Mouse (Mus musculus): Measurements from ENCODE around the gene Coq10a. TPM values are rescaled to one million over a fixed set of nuclear protein-coding genes. Genes with fewer than 3 reads are reported as not detected.

The Coq10a gene
- polyA plus RNA-seq, 2 experiments: 4.7 to 7.7 TPM

DNA sequence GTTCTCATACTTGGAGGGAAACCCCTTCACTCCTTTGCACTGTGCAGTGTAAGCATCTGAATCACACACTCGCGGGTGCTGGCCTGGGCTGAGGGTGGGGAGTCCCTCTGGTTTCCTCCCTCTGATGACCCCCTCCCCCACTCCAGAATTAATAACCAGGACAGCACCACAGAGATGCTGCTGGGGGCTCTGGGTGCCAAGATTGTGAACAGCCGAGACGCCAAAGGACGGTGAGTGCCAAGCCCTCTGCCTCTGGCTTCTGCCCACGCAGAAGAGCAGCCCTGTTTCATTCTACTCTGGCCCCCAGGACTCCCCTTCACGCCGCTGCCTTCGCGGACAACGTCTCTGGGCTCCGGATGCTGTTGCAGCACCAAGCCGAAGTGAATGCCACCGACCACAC is 20.1 kb upstream of the Coq10a start:
- Histone ChIP-seq H3K27me3 (ENCODE audit: control insufficient read depth, insufficient read depth, low read length) (no peaks in the 10 kb centered on the region), H3K4me1 (replicated peaks; ENCODE audit: control insufficient read depth in 2 of 2, insufficient read depth in 2 of 2, low read length in 1 of 2) (no peaks in the 10 kb centered on the region), H3K4me2 (ENCODE audit: low read depth) (no peak overlapping the region), H3K27ac (no peak overlapping the region), H3K36me3 (replicated peaks; ENCODE audit: control insufficient read depth, insufficient read depth, low read depth) (peaks cover 35% of the 10 kb centered on the region), H3K9ac (replicated peaks) (no peak overlapping the region), H3K4me3 (ENCODE audit: insufficient read depth in 1 of 2, low read depth in 2 of 2, low read length in 2 of 2) (no peak overlapping the region), H3K9me3 (ENCODE audit: control insufficient read depth, low read length) (no peaks in the 10 kb centered on the region)
- ATAC-seq (ENCODE audit: insufficient read depth) (no peak), DNase-seq (ENCODE audit: low read depth in 3 of 3, low spot score in 3 of 3) (no peak)
- TF ChIP-seq EP300 (IDR thresholded peaks at IDR 0.05; ENCODE audit: low read depth) (no peak), CTCF (IDR thresholded peaks at IDR 0.05; ENCODE audit: low read depth) (no peak)
- WGBS (ENCODE audit: insufficient replicate concordance): 88% methylated on average over 14 of the region's 14 CpGs

DNA sequence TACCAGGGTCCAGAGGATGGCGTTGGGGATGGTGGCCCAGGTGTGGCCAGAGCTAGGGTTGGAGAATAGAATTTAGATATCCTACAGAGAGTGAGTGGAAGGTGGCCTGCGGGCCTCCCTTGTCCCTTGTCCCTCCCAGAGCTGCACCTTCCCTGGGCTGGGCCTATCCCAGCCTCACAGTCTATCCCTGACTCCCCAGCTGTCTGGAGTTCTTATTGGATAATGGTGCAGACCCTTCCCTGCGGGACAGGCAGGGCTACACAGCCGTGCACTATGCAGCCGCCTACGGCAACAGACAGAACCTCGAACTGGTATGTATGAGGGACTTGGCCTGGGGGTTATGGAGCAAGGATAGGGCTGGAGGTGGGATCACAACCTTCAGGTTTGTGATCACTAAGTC is 17.1 kb upstream of the Coq10a start:
- Histone ChIP-seq H3K4me1 (replicated peaks; ENCODE audit: control insufficient read depth in 2 of 2, insufficient read depth in 2 of 2, low read length in 1 of 2) (no peaks in the 10 kb centered on the region), H3K27me3 (ENCODE audit: control insufficient read depth, insufficient read depth, low read length) (no peaks in the 10 kb centered on the region), H3K4me2 (ENCODE audit: low read depth) (no peak overlapping the region), H3K9ac (replicated peaks) (no peak overlapping the region), H3K9me3 (ENCODE audit: control insufficient read depth, low read length) (no peaks in the 10 kb centered on the region), H3K4me3 (ENCODE audit: insufficient read depth in 1 of 2, low read depth in 2 of 2, low read length in 2 of 2) (no peak overlapping the region), H3K27ac (no peak overlapping the region), H3K36me3 (replicated peaks; ENCODE audit: control insufficient read depth, insufficient read depth, low read depth) (peaks cover 52% of the 10 kb centered on the region)
- ATAC-seq (ENCODE audit: insufficient read depth) (no peak), DNase-seq (ENCODE audit: low read depth in 3 of 3, low spot score in 3 of 3) (no peak)
- no peak for TF ChIP-seq CTCF (IDR thresholded peaks at IDR 0.05; ENCODE audit: low read depth)
- no peak for TF ChIP-seq EP300 (IDR thresholded peaks at IDR 0.05; ENCODE audit: low read depth)
- 81% methylated on average over 7 of the region's 7 CpGs for WGBS (ENCODE audit: insufficient replicate concordance)

DNA sequence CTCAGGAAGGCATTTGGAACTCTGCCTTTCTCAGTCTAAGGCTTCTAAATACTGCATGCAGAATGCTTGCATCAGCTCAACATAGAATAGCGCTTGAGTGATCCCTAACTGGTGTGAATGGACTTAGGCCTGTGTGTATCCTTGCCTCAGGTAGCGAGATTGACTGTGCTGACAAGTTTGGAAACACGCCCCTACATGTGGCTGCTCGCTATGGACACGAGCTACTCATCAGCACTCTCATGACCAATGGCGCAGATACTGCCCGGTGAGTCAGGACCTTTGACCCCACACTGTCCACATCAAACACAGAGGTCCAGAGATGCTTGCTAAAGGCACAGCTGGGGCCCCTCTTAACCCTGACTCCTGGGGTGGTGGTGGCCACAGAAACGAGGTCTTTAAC is 13.7 kb upstream of the Coq10a start:
- no peak for ATAC-seq (ENCODE audit: insufficient read depth)
- Histone ChIP-seq H3K9ac (replicated peaks) (no peak overlapping the region), H3K4me2 (ENCODE audit: low read depth) (no peak overlapping the region), H3K36me3 (replicated peaks; ENCODE audit: control insufficient read depth, insufficient read depth, low read depth) (peaks cover 32% of the 10 kb centered on the region), H3K4me3 (ENCODE audit: insufficient read depth in 1 of 2, low read depth in 2 of 2, low read length in 2 of 2) (no peak overlapping the region), H3K9me3 (ENCODE audit: control insufficient read depth, low read length) (no peaks in the 10 kb centered on the region), H3K27me3 (ENCODE audit: control insufficient read depth, insufficient read depth, low read length) (no peaks in the 10 kb centered on the region), H3K27ac (no peak overlapping the region), H3K4me1 (replicated peaks; ENCODE audit: control insufficient read depth in 2 of 2, insufficient read depth in 2 of 2, low read length in 1 of 2) (peaks cover 3 to 10% of the 10 kb centered on the region in 2 experiments; a peak in 3 of 4 replicates)
- 86% methylated on average over 8 of the region's 8 CpGs for WGBS (ENCODE audit: insufficient replicate concordance)
- no peak for TF ChIP-seq EP300 (IDR thresholded peaks at IDR 0.05; ENCODE audit: low read depth)
- TF ChIP-seq CTCF (IDR thresholded peaks at IDR 0.05; ENCODE audit: low read depth): no peak
- no peak for DNase-seq (ENCODE audit: low read depth in 3 of 3, low spot score in 3 of 3)

DNA sequence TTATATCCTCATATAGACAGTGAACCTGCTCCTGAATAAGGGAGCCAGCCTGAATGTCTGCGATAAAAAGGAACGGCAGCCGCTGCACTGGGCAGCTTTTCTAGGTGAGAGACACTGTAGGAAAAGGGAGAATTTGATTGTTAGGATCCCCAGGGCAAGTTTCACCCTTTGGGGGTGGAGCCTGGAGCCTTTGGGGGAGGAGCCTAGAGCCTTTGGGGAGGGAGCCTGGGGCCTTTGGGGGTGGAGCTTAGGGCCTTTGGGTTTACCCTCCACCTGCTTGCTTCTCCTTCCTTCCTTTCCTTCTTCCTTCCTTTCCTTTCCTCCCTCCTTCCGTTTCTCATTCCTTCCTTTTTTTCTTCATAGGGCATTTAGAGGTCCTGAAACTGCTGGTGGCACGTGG is 11.8 kb upstream of the Coq10a start:
- WGBS (ENCODE audit: insufficient replicate concordance): 81% methylated on average over 5 of the region's 5 CpGs

DNA sequence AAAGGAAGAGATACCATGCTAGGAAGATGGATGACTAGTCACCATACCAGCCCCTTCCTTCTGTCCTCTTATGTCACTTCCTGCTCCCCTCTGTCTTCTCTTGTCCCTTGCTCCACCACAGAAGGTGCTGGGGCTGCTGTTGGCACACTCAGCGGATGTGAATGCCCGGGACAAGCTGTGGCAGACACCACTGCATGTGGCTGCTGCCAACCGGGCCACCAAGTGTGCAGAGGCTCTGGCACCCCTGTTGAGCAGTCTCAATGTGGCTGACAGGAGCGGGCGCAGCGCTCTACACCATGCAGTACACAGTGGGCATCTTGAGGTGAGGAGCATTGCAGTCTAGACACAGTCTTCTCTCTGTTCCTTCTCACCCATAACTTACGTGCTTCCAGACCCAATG is 10.5 kb upstream of the Coq10a start:
- WGBS (ENCODE audit: insufficient replicate concordance): 89% methylated on average over 7 of the region's 7 CpGs
- Histone ChIP-seq H3K4me1 (replicated peaks; ENCODE audit: control insufficient read depth in 2 of 2, insufficient read depth in 2 of 2, low read length in 1 of 2) (peaks cover 5 to 16% of the 10 kb centered on the region in 2 experiments; a peak in 3 of 4 replicates), H3K9me3 (ENCODE audit: control insufficient read depth, low read length) (no peaks in the 10 kb centered on the region), H3K27ac (no peak overlapping the region), H3K4me3 (ENCODE audit: insufficient read depth in 1 of 2, low read depth in 2 of 2, low read length in 2 of 2) (no peak overlapping the region), H3K4me2 (ENCODE audit: low read depth) (no peak overlapping the region), H3K27me3 (ENCODE audit: control insufficient read depth, insufficient read depth, low read length) (no peaks in the 10 kb centered on the region), H3K9ac (replicated peaks) (no peak overlapping the region), H3K36me3 (replicated peaks; ENCODE audit: control insufficient read depth, insufficient read depth, low read depth) (peaks cover 22% of the 10 kb centered on the region)
- DNase-seq (ENCODE audit: low read depth in 3 of 3, low spot score in 3 of 3) (no peak), ATAC-seq (ENCODE audit: insufficient read depth) (no peak)
- TF ChIP-seq CTCF (IDR thresholded peaks at IDR 0.05; ENCODE audit: low read depth): no peak
- TF ChIP-seq EP300 (IDR thresholded peaks at IDR 0.05; ENCODE audit: low read depth): no peak

More for the DNA sequence above, 11.8 kb upstream of the Coq10a start:
- Histone ChIP-seq H3K27ac (no peak overlapping the region), H3K4me2 (ENCODE audit: low read depth) (no peak overlapping the region), H3K4me3 (ENCODE audit: insufficient read depth in 1 of 2, low read depth in 2 of 2, low read length in 2 of 2) (no peak overlapping the region), H3K4me1 (replicated peaks; ENCODE audit: control insufficient read depth in 2 of 2, insufficient read depth in 2 of 2, low read length in 1 of 2) (peaks cover 5 to 16% of the 10 kb centered on the region in 2 experiments; a peak in 3 of 4 replicates), H3K9me3 (ENCODE audit: control insufficient read depth, low read length) (no peaks in the 10 kb centered on the region), H3K36me3 (replicated peaks; ENCODE audit: control insufficient read depth, insufficient read depth, low read depth) (peaks cover 27% of the 10 kb centered on the region), H3K27me3 (ENCODE audit: control insufficient read depth, insufficient read depth, low read length) (no peaks in the 10 kb centered on the region), H3K9ac (replicated peaks) (no peak overlapping the region)
- TF ChIP-seq CTCF (IDR thresholded peaks at IDR 0.05; ENCODE audit: low read depth): no peak
- TF ChIP-seq EP300 (IDR thresholded peaks at IDR 0.05; ENCODE audit: low read depth): no peak
- ATAC-seq (ENCODE audit: insufficient read depth) (no peak), DNase-seq (ENCODE audit: low read depth in 3 of 3, low spot score in 3 of 3) (no peak)
